Mouse (Mus musculus) heart, adult 2 months (tissue): ENCODE measurements around the gene Mgrn1. TPM values are rescaled to one million over a fixed set of nuclear protein-coding genes. Genes with fewer than 3 reads are reported as not detected.

Experiments used
- DNase-seq, 2 experiments: peaks; one replicate each; pipeline ENCODE4 v3.0.0; 2021
- H3K27ac ChIP-seq: fragments of 200-600 bp; 2 replicates; pipeline ENCODE4 v1.8.1; 2022
- H3K27me3 ChIP-seq: fragments of 200-500 bp; 2 replicates; pipeline ENCODE4 v1.6.1; 2012; ENCODE audit warnings: mild to moderate bottlenecking, low read length, inconsistent platforms, mixed read lengths; ENCODE audit not compliant: control insufficient read depth, insufficient read depth
- H3K36me3 ChIP-seq: fragments of 200-500 bp; 2 replicates; pipeline ENCODE4 v1.6.1; 2012; ENCODE audit warnings: low read length, inconsistent platforms; ENCODE audit not compliant: control insufficient read depth, insufficient read depth
- H3K4me1 ChIP-seq: fragments of 200-500 bp; 2 replicates; pipeline ENCODE4 v1.6.1; 2011; ENCODE audit warnings: low read length; ENCODE audit not compliant: control insufficient read depth, insufficient read depth
- H3K4me3 ChIP-seq: fragments of 200-600 bp; 2 replicates; pipeline ENCODE4 v1.8.1; 2022
- H3K79me2 ChIP-seq: fragments of 200-500 bp; replicated peaks from 2 replicates; pipeline ENCODE4 v1.6.1; 2012; ENCODE audit warnings: mild to moderate bottlenecking, inconsistent platforms, low read length, moderate library complexity, mixed read lengths; ENCODE audit not compliant: control insufficient read depth, insufficient read depth
- H3K9ac ChIP-seq: fragments of 200-500 bp; 2 replicates; pipeline ENCODE4 v1.6.1; 2012; ENCODE audit warnings: low read depth, mild to moderate bottlenecking, control low read depth, inconsistent platforms, low read length, mixed read lengths
- CTCF ChIP-seq: fragments of 200-600 bp; IDR thresholded peaks from 2 replicates; pipeline ENCODE4 v1.8.1; 2022; ENCODE audit warnings: antibody characterized with exemption, mild to moderate bottlenecking, moderate library complexity
- EP300 ChIP-seq: fragments of 200-500 bp; IDR thresholded peaks from 2 replicates; pipeline ENCODE4 v1.6.1; 2011; ENCODE audit warnings: low read depth, low read length, control low read depth; ENCODE audit not compliant: insufficient read depth
- POLR2A ChIP-seq: fragments of 200-500 bp; IDR thresholded peaks from 2 replicates; pipeline ENCODE4 v1.6.1; 2011; ENCODE audit warnings: mild to moderate bottlenecking, low read depth, low read length, control low read depth; ENCODE audit not compliant: insufficient read depth
- WGBS: fragments of 180-500 bp; shearing (Covaris S2); methylation state at CpG from one replicate; pipeline ENCODE4 v1.1.7; 2018; 5-methylcytosine and 5-hydroxymethylcytosine counted together
- intact Hi-C: fragments of 180-260 bp; cut with DNase I; formaldehyde crosslinking; loops from one replicate; pipeline ENCODE4 v1.15.1; 2025
- polyA plus RNA-seq: library from polyadenylated mRNA; depleted of rRNA; stranded (reverse); fragments of >200 nt; gene quantifications from 2 replicates; pipeline ENCODE4 v1.2.3, GENCODE M21; 2012
- total RNA-seq, 2 experiments: library from RNA; stranded (reverse); gene quantifications; 2 replicates each; pipeline ENCODE4 v1.2.3; 2021

Mgrn1 gene
- total and polyA plus RNA-seq, 3 experiments, result 148 to 274 (median 168) TPM

- peak; percentile 94 to 97 for DNase-seq
- H3K27ac ChIP-seq, result peak within 1 kb of the TSS; percentile 100
- H3K4me3 ChIP-seq, result peak within 1 kb of the TSS; percentile 87
- peaks cover 15% of the 10 kb centered on the region for H3K4me1 ChIP-seq
- H3K9ac ChIP-seq, result peak within 1 kb of the TSS; percentile 97
- peak; percentile 92; the same call in 1 of the 2 replicates for TF ChIP-seq EP300
- peak; percentile 95 for TF ChIP-seq POLR2A
- TF ChIP-seq CTCF, result no peak
- H3K79me2 ChIP-seq, result 0 out of 2 replicates have a peak, but pooled peaks cover 1% of the 10 kb centered on the region
- under 1% methylated on average over 48 of the region's 48 CpGs for WGBS
- no peaks in the 10 kb centered on the region for H3K36me3 ChIP-seq
- intact Hi-C loops, result loop anchor here (2.0 to 10.0 kb wide), 2 partner anchors 17 to 1005 kb away; partner anchors contain the start of gene Naa60
- H3K27me3 ChIP-seq, result no peaks in the 10 kb centered on the region
These were observed 5.8 kb upstream of the Mgrn1 start, which contains the start of gene Ubald1 for GRCm38 (mm10) chr16:4880136-4880825. Gene Ubald1 (minus strand): TSS chr16:4880315.

GRCm38 (mm10) chr16:4881400-4882351 lies 4.4 kb upstream of the Mgrn1 start:
- intact Hi-C loops, result loop anchor here (2.0 to 10.0 kb wide), 2 partner anchors 15 to 1007 kb away; partner anchors contain the start of gene Naa60

GRCm38 (mm10) chr16:4884930-4885329 lies 1.1 kb upstream of the Mgrn1 start:
- intact Hi-C loops, result loop anchor here (5.0 to 10.0 kb wide), 2 partner anchors 162 to 1010 kb away; partner anchors contain the start of genes Glyr1 and Naa60
- peaks cover 2% of the 10 kb centered on the region for H3K79me2 ChIP-seq
- H3K36me3 ChIP-seq, result peaks cover 17% of the 10 kb centered on the region
- H3K4me3 ChIP-seq, result no peak overlapping the region
- no peaks in the 10 kb centered on the region for H3K27me3 ChIP-seq
- TF ChIP-seq POLR2A, result no peak
- no peak for TF ChIP-seq CTCF
- TF ChIP-seq EP300, result no peak
- no peak overlapping the region for H3K9ac ChIP-seq
- no peak overlapping the region; the same call in 1 of the 2 replicates for H3K27ac ChIP-seq
- DNase-seq, result no peak
- WGBS, result 83% methylated on average over 10 of the region's 10 CpGs
- H3K4me1 ChIP-seq, result peaks cover 14% of the 10 kb centered on the region

More at GRCm38 (mm10) chr16:4881400-4882351, 4.4 kb upstream of the Mgrn1 start:
- peak overlapping the region; percentile 100 for H3K27ac ChIP-seq
- H3K4me3 ChIP-seq, result peak overlapping the region; percentile 76
- TF ChIP-seq EP300 (no peak), POLR2A (no peak), CTCF (no peak)
- no peak for DNase-seq
- WGBS, result 68% methylated on average over 10 of the region's 10 CpGs
- no peak overlapping the region for H3K9ac ChIP-seq
- H3K4me1 ChIP-seq, result peaks cover 11% of the 10 kb centered on the region
- H3K27me3 ChIP-seq, result no peaks in the 10 kb centered on the region
- H3K79me2 ChIP-seq, result no peaks in the 10 kb centered on the region; the same call in 1 of the 2 replicates
- H3K36me3 ChIP-seq, result no peaks in the 10 kb centered on the region

- peaks cover 2% of the 10 kb centered on the region for H3K79me2 ChIP-seq
- H3K27ac ChIP-seq, result peak overlapping the region; percentile 98
- peak overlapping the region; percentile 82 for H3K4me3 ChIP-seq
- H3K4me1 ChIP-seq, result peaks cover 12% of the 10 kb centered on the region
- peak overlapping the region; percentile 94 for H3K9ac ChIP-seq
- intact Hi-C loops, result loop anchor here (5.0 to 10.0 kb wide), 2 partner anchors 161 to 1012 kb away; partner anchors contain the start of genes Glyr1 and Naa60
- TF ChIP-seq CTCF, result no peak
- TF ChIP-seq EP300, result no peak
- no peak for TF ChIP-seq POLR2A
- H3K36me3 ChIP-seq, result peaks cover 24% of the 10 kb centered on the region
- 0% methylated on average over 8 of the region's 8 CpGs for whole genome bisulfite sequencing
- H3K27me3 ChIP-seq, result no peaks in the 10 kb centered on the region
- DNase-seq, result no peak
These were observed 606 bp downstream of the Mgrn1 start for GRCm38 (mm10) chr16:4886690-4887020.

- 27% methylated on average over 4 of the region's 4 CpGs for WGBS
- no peak overlapping the region for H3K9ac ChIP-seq
These were observed 4.2 kb downstream of the Mgrn1 start for GRCm38 (mm10) chr16:4890201-4890709.

More at GRCm38 (mm10) chr16:4890201-4890709, 4.2 kb downstream of the Mgrn1 start:
- Histone ChIP-seq H3K27me3 (no peaks in the 10 kb centered on the region), H3K4me1 (peaks cover 21% of the 10 kb centered on the region), H3K27ac (peak overlapping the region; percentile 78), H3K79me2 (peaks cover 2% of the 10 kb centered on the region), H3K4me3 (no peak overlapping the region), H3K36me3 (peaks cover 36% of the 10 kb centered on the region)
- intact Hi-C loops, result no loop called here
- DNase-seq, result peak in 1 of 2 experiments; percentile 35
- TF ChIP-seq CTCF (no peak), EP300 (peak; percentile 56; the same call in 1 of the 2 replicates), POLR2A (no peak)
